Mouse (Mus musculus) ES-E14 (cell line): ENCODE results near the gene Mrm1. TPM values are rescaled to one million over a fixed set of nuclear protein-coding genes. Genes with fewer than 3 reads are reported as not detected.

Experiments
- DNase-seq: peaks from one replicate; pipeline ENCODE4 v3.0.0-alpha.2; 2013; ENCODE audit warnings: low read depth, low spot score
- H3K27ac ChIP-seq: 2 replicates; pipeline ENCODE4 v1.5.1; 2012; ENCODE audit warnings: low read depth, mild to moderate bottlenecking, low read length, moderate library complexity, mixed read lengths; ENCODE audit not compliant: poor library complexity, insufficient read depth, severe bottlenecking
- H3K36me3 ChIP-seq: 2 replicates; pipeline ENCODE4 v1.6.1; 2012; ENCODE audit warnings: mild to moderate bottlenecking, low read length, moderate library complexity, mixed read lengths; ENCODE audit not compliant: control insufficient read depth, poor library complexity, insufficient read depth, severe bottlenecking
- H3K4me1 ChIP-seq, 2 experiments: fragments of 150-350 bp in 1 of 2; sonication (generic) in 1 of 2; 2 replicates each; pipeline ENCODE4 v1.6.1; 2012; ENCODE audit warnings: low read length in 2 of 2, mild to moderate bottlenecking in 1 of 2, mixed read lengths in 1 of 2; ENCODE audit not compliant: control insufficient read depth in 2 of 2, insufficient read depth in 2 of 2, poor library complexity in 1 of 2
- H3K4me3 ChIP-seq, 2 experiments: fragments of 150-350 bp in 1 of 2; sonication (generic) in 1 of 2; 2 replicates each; pipeline ENCODE4 v1.5.1; 2012; ENCODE audit warnings: low read length in 2 of 2, low read depth in 1 of 2, mild to moderate bottlenecking in 1 of 2, mixed read lengths in 1 of 2; ENCODE audit not compliant: insufficient read depth in 1 of 2, poor library complexity in 1 of 2, severe bottlenecking in 1 of 2
- H3K9ac ChIP-seq: 2 replicates; pipeline ENCODE4 v1.6.1; 2012; ENCODE audit warnings: low read depth, mild to moderate bottlenecking, low read length, mixed read lengths; ENCODE audit not compliant: poor library complexity, insufficient read depth, severe bottlenecking
- H3K9me3 ChIP-seq: fragments of 150-350 bp; sonication (generic); 2 replicates; pipeline ENCODE4 v1.6.1; 2012; ENCODE audit warnings: low read depth, mild to moderate bottlenecking, low read length; ENCODE audit not compliant: control insufficient read depth, insufficient read depth
- CHD2 ChIP-seq: IDR thresholded peaks from 2 replicates; pipeline ENCODE4 v1.6.1; 2014; ENCODE audit warnings: mild to moderate bottlenecking, low read depth, low read length, inconsistent platforms
- HCFC1 ChIP-seq: IDR thresholded peaks from 2 replicates; pipeline ENCODE4 v1.6.1; 2012; ENCODE audit warnings: low read length, inconsistent platforms, borderline replicate concordance; ENCODE audit not compliant: insufficient read depth
- MAFK ChIP-seq: IDR thresholded peaks from 2 replicates; pipeline ENCODE4 v1.6.1; 2014; ENCODE audit warnings: mild to moderate bottlenecking, low read depth, low read length, inconsistent platforms; ENCODE audit not compliant: insufficient read depth
- ZC3H11A ChIP-seq: IDR thresholded peaks from 2 replicates; pipeline ENCODE4 v1.6.1; 2012; ENCODE audit warnings: low read depth, mild to moderate bottlenecking, inconsistent platforms, low read length, borderline replicate concordance
- ZNF384 ChIP-seq: IDR thresholded peaks from 2 replicates; pipeline ENCODE4 v1.6.1; 2012; ENCODE audit warnings: low read depth, low read length, inconsistent platforms
- in situ Hi-C, 2 experiments: fragments of 600-800 bp; cut with MboI; formaldehyde crosslinking; loops; one replicate each; pipeline ENCODE4 v1.15.1; 2025; ENCODE audit warnings: low sequenced_read_pairs in 2 of 2, inconsistent platforms in 1 of 2; ENCODE audit not compliant: unreplicated experiment in 2 of 2
- total RNA-seq: library from RNA; depleted of rRNA; stranded (reverse); fragments of 300-350 nt; gene quantifications from 2 replicates; pipeline ENCODE4 v1.2.3, GENCODE M21; 2012

Gene Mrm1
- total RNA-seq, 1 experiment: 9.4 TPM

- no peaks in the 10 kb centered on the region for H3K4me1 ChIP-seq
- no peak overlapping the region for H3K9ac ChIP-seq
- no peak overlapping the region for H3K4me3 ChIP-seq
- no peaks in the 10 kb centered on the region for H3K36me3 ChIP-seq
- TF ChIP-seq CHD2: no peak
- TF ChIP-seq ZC3H11A: peak; percentile 84
- H3K9me3 ChIP-seq: no peaks in the 10 kb centered on the region
- no peak overlapping the region for H3K27ac ChIP-seq
- in situ Hi-C loops: loop anchor here in 1 of 2 experiments (10.0 kb wide), 1 partner anchor 183 kb away; no protein-coding TSS in a partner anchor
- DNase-seq: peak; percentile 82
These were observed 21.5 kb downstream of the Mrm1 start for GRCm38 (mm10) chr11:84797627-84798353.

GRCm38 (mm10) chr11:84797026-84797425 lies 22.3 kb downstream of the Mrm1 start:
- H3K9me3 ChIP-seq: no peaks in the 10 kb centered on the region
- H3K36me3 ChIP-seq: no peaks in the 10 kb centered on the region
- no peaks in the 10 kb centered on the region for H3K4me1 ChIP-seq
- in situ Hi-C loops: loop anchor here in 1 of 2 experiments (10.0 kb wide), 1 partner anchor 182 kb away; no protein-coding TSS in a partner anchor
- TF ChIP-seq HCFC1: no peak
- TF ChIP-seq CHD2: no peak
- no peak for TF ChIP-seq ZC3H11A
- TF ChIP-seq MAFK: no peak
- no peak for TF ChIP-seq ZNF384
- no peak overlapping the region for H3K9ac ChIP-seq
- no peak for DNase-seq
- no peak overlapping the region for H3K27ac ChIP-seq
- H3K4me3 ChIP-seq: no peak overlapping the region

- no peak overlapping the region for H3K4me3 ChIP-seq
- H3K9ac ChIP-seq: no peak overlapping the region
- H3K9me3 ChIP-seq: no peaks in the 10 kb centered on the region
- no peaks in the 10 kb centered on the region for H3K36me3 ChIP-seq
- no peak overlapping the region for H3K27ac ChIP-seq
- TF ChIP-seq ZC3H11A: peak; percentile 88
- no peak for TF ChIP-seq CHD2
- TF ChIP-seq ZNF384: no peak
- in situ Hi-C loops: loop anchor here in 1 of 2 experiments (10.0 kb wide), 1 partner anchor 180 kb away; no protein-coding TSS in a partner anchor
- DNase-seq: peak; percentile 49
- H3K4me1 ChIP-seq: no peaks in the 10 kb centered on the region
These were observed 24.7 kb downstream of the Mrm1 start for GRCm38 (mm10) chr11:84794496-84795113.

GRCm38 (mm10) chr11:84793545-84793944 lies 25.8 kb downstream of the Mrm1 start:
- H3K4me1 ChIP-seq: no peaks in the 10 kb centered on the region
- H3K4me3 ChIP-seq: no peak overlapping the region
- in situ Hi-C loops: loop anchor here in 1 of 2 experiments (10.0 kb wide), 1 partner anchor 179 kb away; no protein-coding TSS in a partner anchor

More at GRCm38 (mm10) chr11:84793545-84793944, 25.8 kb downstream of the Mrm1 start:
- TF ChIP-seq MAFK: peak; percentile 85
- TF ChIP-seq CHD2: no peak
- TF ChIP-seq HCFC1: no peak
- TF ChIP-seq ZNF384: no peak
- Histone ChIP-seq H3K9ac (no peak overlapping the region), H3K36me3 (no peaks in the 10 kb centered on the region), H3K9me3 (no peaks in the 10 kb centered on the region), H3K27ac (no peak overlapping the region)
- DNase-seq: no peak
